Mouse (Mus musculus): Measurements from ENCODE around the gene Ttc29.

Ttc29 gene

GRCm38 (mm10) chr8:78423937-78424336 is 210.8 kb downstream of the Ttc29 start:
- DNase-seq (ENCODE audit: inconsistent ontology term): no peak

- no peak for DNase-seq (ENCODE audit: inconsistent ontology term)
Measured at GRCm38 (mm10) chr8:78426455-78426854, 213.4 kb downstream of the Ttc29 start.

GRCm38 (mm10) chr8:78426875-78427768 is 214.0 kb downstream of the Ttc29 start:
- DNase-seq (ENCODE audit: inconsistent ontology term): no peak

- no peak for DNase-seq (ENCODE audit: inconsistent ontology term)
Measured at GRCm38 (mm10) chr8:78427769-78428130, 214.7 kb downstream of the Ttc29 start.

GRCm38 (mm10) chr8:78428148-78428547 is 215.1 kb downstream of the Ttc29 start:
- DNase-seq (ENCODE audit: inconsistent ontology term): no peak

- peak; percentile 52 for DNase-seq (ENCODE audit: inconsistent ontology term)
Measured at GRCm38 (mm10) chr8:78431356-78431755, 218.3 kb downstream of the Ttc29 start.

GRCm38 (mm10) chr8:78432451-78432850 is 219.4 kb downstream of the Ttc29 start:
- DNase-seq (ENCODE audit: inconsistent ontology term): no peak

GRCm38 (mm10) chr8:78433318-78433717 is 220.2 kb downstream of the Ttc29 start:
- DNase-seq (ENCODE audit: inconsistent ontology term): no peak

GRCm38 (mm10) chr8:78434340-78434739 is 221.2 kb downstream of the Ttc29 start:
- DNase-seq (ENCODE audit: inconsistent ontology term): no peak

- no peak for DNase-seq (ENCODE audit: inconsistent ontology term)
Measured at GRCm38 (mm10) chr8:78434823-78435623, 221.9 kb downstream of the Ttc29 start.

GRCm38 (mm10) chr8:78435624-78435960 is 222.5 kb downstream of the Ttc29 start:
- no peak for DNase-seq (ENCODE audit: inconsistent ontology term)

- peak; percentile 50 for DNase-seq (ENCODE audit: inconsistent ontology term)
Measured at GRCm38 (mm10) chr8:78436071-78436651, 223.1 kb downstream of the Ttc29 start, which contains the start of gene Pou4f2. Pou4f2 (minus strand) TSS chr8:78436645.

- DNase-seq (ENCODE audit: inconsistent ontology term): no peak
Measured at GRCm38 (mm10) chr8:78436661-78437060, 223.6 kb downstream of the Ttc29 start.

GRCm38 (mm10) chr8:78437140-78438045 is 224.3 kb downstream of the Ttc29 start:
- DNase-seq (ENCODE audit: inconsistent ontology term): no peak

GRCm38 (mm10) chr8:78438121-78438520 is 225.0 kb downstream of the Ttc29 start:
- peak; percentile 58 for DNase-seq (ENCODE audit: inconsistent ontology term)

- DNase-seq (ENCODE audit: inconsistent ontology term): no peak
Measured at GRCm38 (mm10) chr8:78442781-78443180, 229.7 kb downstream of the Ttc29 start.

Measured in Muller cell, postnatal 12 days (primary cell).